Mouse (Mus musculus) lung, postnatal 0 days (tissue): ENCODE measurements around the gene Ipo5. TPM values are rescaled to one million over a fixed set of nuclear protein-coding genes. Genes with fewer than 3 reads are reported as not detected.

Experiments used
- ATAC-seq: fragments of 200-750 bp; cut with Nextera tagmentation; 2 replicates; pipeline ENCODE4 v1.8.0; 2017; ENCODE audit warnings: moderate library complexity
- DNase-seq: peaks from one replicate; pipeline ENCODE4 v3.0.0-alpha.2; 2016; ENCODE audit warnings: low spot score
- H3K27ac ChIP-seq: fragments of 300-500 bp; sonication (generic); 2 replicates; pipeline ENCODE4 v1.5.1; 2014; ENCODE audit warnings: antibody characterized with exemption, mild to moderate bottlenecking, low read length, mixed read lengths
- H3K27me3 ChIP-seq: fragments of 300-500 bp; sonication (generic); replicated peaks from 2 replicates; pipeline ENCODE4 v1.6.1; 2014; ENCODE audit warnings: low read length, mixed read lengths; ENCODE audit not compliant: insufficient read depth
- H3K36me3 ChIP-seq: fragments of 300-500 bp; sonication (generic); 2 replicates; pipeline ENCODE4 v1.6.1; 2014; ENCODE audit warnings: low read length, mixed read lengths; ENCODE audit not compliant: insufficient read depth
- H3K4me1 ChIP-seq: fragments of 300-500 bp; sonication (generic); 2 replicates; pipeline ENCODE4 v1.6.1; 2014; ENCODE audit warnings: antibody characterized with exemption, low read depth, low read length, mixed read lengths; ENCODE audit not compliant: insufficient read depth
- H3K4me2 ChIP-seq: fragments of 300-500 bp; sonication (generic); replicated peaks from 2 replicates; pipeline ENCODE4 v1.6.1; 2014; ENCODE audit warnings: low read depth, mild to moderate bottlenecking, low read length, moderate library complexity, mixed read lengths
- H3K4me3 ChIP-seq: fragments of 300-500 bp; sonication (generic); 2 replicates; pipeline ENCODE4 v1.5.1; 2014; ENCODE audit warnings: low read depth, low read length
- H3K9ac ChIP-seq: fragments of 300-500 bp; sonication (generic); replicated peaks from 2 replicates; pipeline ENCODE4 v1.6.1; 2014; ENCODE audit warnings: low read depth, mild to moderate bottlenecking
- H3K9me3 ChIP-seq: fragments of 300-500 bp; sonication (generic); 2 replicates; pipeline ENCODE4 v1.6.1; 2016; ENCODE audit warnings: low read length, mixed read lengths
- CTCF ChIP-seq: IDR thresholded peaks from 2 replicates; pipeline ENCODE4 v1.5.1; 2016; ENCODE audit warnings: antibody characterized with exemption, mild to moderate bottlenecking
- EP300 ChIP-seq: IDR thresholded peaks from 2 replicates; pipeline ENCODE4 v1.6.1; 2016; ENCODE audit warnings: antibody characterized with exemption, mild to moderate bottlenecking, control low read depth
- WGBS: fragments of 180-500 bp; shearing (Covaris S2); extraction: QIAGEN DNeasy Blood & Tissue Kit; methylation state at CpG from one replicate; pipeline ENCODE4 v1.1.7; 2014; 5-methylcytosine and 5-hydroxymethylcytosine counted together
- polyA plus RNA-seq: library from polyadenylated mRNA; unstranded; fragments of >200 nt; fragmentation: Nextera tagmentation; extraction: Ambion mirVana; gene quantifications from 2 replicates; pipeline ENCODE4 v1.2.1, GENCODE M21; 2015

Gene Ipo5
- polyA plus RNA-seq, 1 experiment from 2014 or later, result 23.4 TPM

- H3K27me3 ChIP-seq, result no peaks in the 10 kb centered on the region
- H3K27ac ChIP-seq, result no peak overlapping the region
- H3K9ac ChIP-seq, result no peak overlapping the region
- no peak for DNase-seq
- no peaks in the 10 kb centered on the region for H3K36me3 ChIP-seq
- ATAC-seq, result no peak
- no peaks in the 10 kb centered on the region for H3K4me1 ChIP-seq
- no peak overlapping the region for H3K4me2 ChIP-seq
- TF ChIP-seq CTCF, result no peak
- TF ChIP-seq EP300, result no peak
- H3K4me3 ChIP-seq, result no peak overlapping the region
- H3K9me3 ChIP-seq, result no peaks in the 10 kb centered on the region
- 89% methylated on average over 2 of the region's 2 CpGs for WGBS
These were observed 39.0 kb downstream of the Ipo5 start for GRCm38 (mm10) chr14:120950068-120950467.

GRCm38 (mm10) chr14:120952434-120952833, 41.4 kb downstream of the Ipo5 start:
- ATAC-seq (no peak), DNase-seq (no peak)
- Histone ChIP-seq H3K4me2 (no peak overlapping the region), H3K4me3 (no peak overlapping the region), H3K9me3 (no peaks in the 10 kb centered on the region), H3K36me3 (no peaks in the 10 kb centered on the region), H3K4me1 (no peaks in the 10 kb centered on the region), H3K27me3 (no peaks in the 10 kb centered on the region), H3K27ac (no peak overlapping the region), H3K9ac (no peak overlapping the region)
- WGBS, result 53% methylated on average over 2 of the region's 2 CpGs
- TF ChIP-seq EP300 (no peak), CTCF (peak; percentile 23; the same call in 1 of the 2 replicates)

GRCm38 (mm10) chr14:120960551-120960950, 49.5 kb downstream of the Ipo5 start:
- no peaks in the 10 kb centered on the region for H3K4me1 ChIP-seq
- 40% methylated on average over 8 of the region's 8 CpGs for WGBS
- no peak overlapping the region for H3K27ac ChIP-seq
- DNase-seq (no peak), ATAC-seq (no peak)
- no peaks in the 10 kb centered on the region for H3K9me3 ChIP-seq
- no peak overlapping the region for H3K4me3 ChIP-seq
- H3K4me2 ChIP-seq, result no peak overlapping the region
- no peak for TF ChIP-seq EP300
- H3K9ac ChIP-seq, result no peak overlapping the region
- no peaks in the 10 kb centered on the region for H3K36me3 ChIP-seq
- no peaks in the 10 kb centered on the region for H3K27me3 ChIP-seq

GRCm38 (mm10) chr14:120960991-120961390, 50.0 kb downstream of the Ipo5 start:
- Histone ChIP-seq H3K4me2 (no peak overlapping the region), H3K9ac (no peak overlapping the region), H3K36me3 (no peaks in the 10 kb centered on the region), H3K9me3 (no peaks in the 10 kb centered on the region), H3K4me3 (no peak overlapping the region), H3K27ac (no peak overlapping the region), H3K4me1 (no peaks in the 10 kb centered on the region), H3K27me3 (no peaks in the 10 kb centered on the region)
- ATAC-seq, result no peak
- TF ChIP-seq EP300 (no peak), CTCF (no peak)
- no peak for DNase-seq
- 59% methylated on average over 5 of the region's 5 CpGs for WGBS

DNA sequence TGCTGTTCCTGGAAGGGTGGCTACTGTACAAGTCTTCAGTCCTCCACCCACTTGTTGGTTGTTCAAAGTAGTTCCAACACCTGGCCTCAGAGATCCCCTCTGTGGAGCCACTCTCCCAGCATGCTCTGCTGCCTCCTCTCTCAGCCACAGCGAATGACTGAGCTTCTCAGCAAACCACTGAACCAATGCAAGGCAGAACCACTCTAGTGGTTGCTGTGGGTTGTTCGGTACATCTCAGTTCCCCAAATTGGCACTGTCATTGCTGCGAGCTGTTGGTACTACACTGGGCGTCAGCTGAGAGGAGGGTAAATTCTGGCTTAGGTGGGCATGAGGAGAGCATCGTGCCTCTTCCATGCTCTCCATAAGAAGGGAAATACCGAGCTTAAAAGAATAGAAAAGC, 56.0 kb downstream of the Ipo5 start:
- Histone ChIP-seq H3K4me2 (no peak overlapping the region), H3K4me1 (no peaks in the 10 kb centered on the region), H3K4me3 (no peak overlapping the region), H3K27ac (no peak overlapping the region), H3K9ac (no peak overlapping the region), H3K36me3 (no peaks in the 10 kb centered on the region), H3K27me3 (no peaks in the 10 kb centered on the region), H3K9me3 (no peaks in the 10 kb centered on the region)
- TF ChIP-seq EP300 (no peak), CTCF (no peak)
- ATAC-seq (no peak), DNase-seq (no peak)
- WGBS, result 88% methylated on average over 6 of the region's 6 CpGs

GRCm38 (mm10) chr14:120968723-120969122, 57.7 kb downstream of the Ipo5 start:
- DNase-seq (no peak), ATAC-seq (no peak)
- Histone ChIP-seq H3K4me3 (no peak overlapping the region), H3K4me2 (no peak overlapping the region), H3K4me1 (no peaks in the 10 kb centered on the region), H3K36me3 (no peaks in the 10 kb centered on the region), H3K27me3 (no peaks in the 10 kb centered on the region), H3K27ac (no peak overlapping the region), H3K9me3 (no peaks in the 10 kb centered on the region), H3K9ac (no peak overlapping the region)
- TF ChIP-seq EP300 (no peak), CTCF (no peak)
- 84% methylated on average over 4 of the region's 4 CpGs for WGBS

GRCm38 (mm10) chr14:120969673-120970072, 58.6 kb downstream of the Ipo5 start:
- H3K4me2 ChIP-seq, result no peak overlapping the region
- no peak for DNase-seq
- H3K27me3 ChIP-seq, result no peaks in the 10 kb centered on the region
- no peaks in the 10 kb centered on the region for H3K9me3 ChIP-seq
- 77% methylated on average over 3 of the region's 3 CpGs for WGBS
- no peaks in the 10 kb centered on the region for H3K4me1 ChIP-seq
- TF ChIP-seq CTCF (no peak), EP300 (no peak)
- no peak overlapping the region for H3K9ac ChIP-seq
- no peak overlapping the region for H3K27ac ChIP-seq
- H3K4me3 ChIP-seq, result no peak overlapping the region
- no peak for ATAC-seq
- no peaks in the 10 kb centered on the region for H3K36me3 ChIP-seq
